Mouse (Mus musculus): ENCODE measurements around the gene Gm7102.
"Not testable (repeated sequence)": the region's sequence is repeated elsewhere in the genome, so short reads cannot be mapped to it uniquely, and the experiment has no call there.

Gene Gm7102

DNA sequence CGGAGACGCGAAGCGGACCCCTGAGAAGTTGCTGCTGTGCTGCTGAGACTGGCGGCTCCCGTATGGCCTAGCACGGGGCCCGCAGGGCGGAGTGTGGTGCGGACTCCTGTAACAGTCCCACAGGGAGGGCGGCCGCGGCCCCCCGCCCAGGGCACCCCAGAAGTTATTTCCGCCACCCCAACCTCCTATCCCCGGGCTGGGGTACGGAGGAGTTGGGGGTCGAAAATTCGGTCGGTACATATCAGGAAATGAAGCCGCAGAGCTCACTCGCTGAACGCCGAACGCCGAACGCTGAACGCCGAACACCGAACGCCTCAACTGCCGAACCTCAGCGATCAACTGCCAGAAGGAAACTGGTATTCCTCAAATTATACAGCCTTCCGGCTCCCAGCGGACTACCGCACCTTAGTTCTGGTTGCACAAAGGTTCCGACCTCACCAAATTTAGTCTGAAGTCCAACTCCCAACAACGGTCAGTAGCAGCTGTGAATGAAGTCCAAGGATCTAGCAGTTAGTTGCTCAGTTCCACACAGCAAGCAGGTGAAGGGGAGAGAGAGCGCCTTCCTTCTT, at the start of gene Gm7102:
TSS of gene Gm7102 (minus strand) at position 554 of the 569 bp plus-strand sequence.
- no peak for DNase-seq (ENCODE audit: low read depth)

DNA sequence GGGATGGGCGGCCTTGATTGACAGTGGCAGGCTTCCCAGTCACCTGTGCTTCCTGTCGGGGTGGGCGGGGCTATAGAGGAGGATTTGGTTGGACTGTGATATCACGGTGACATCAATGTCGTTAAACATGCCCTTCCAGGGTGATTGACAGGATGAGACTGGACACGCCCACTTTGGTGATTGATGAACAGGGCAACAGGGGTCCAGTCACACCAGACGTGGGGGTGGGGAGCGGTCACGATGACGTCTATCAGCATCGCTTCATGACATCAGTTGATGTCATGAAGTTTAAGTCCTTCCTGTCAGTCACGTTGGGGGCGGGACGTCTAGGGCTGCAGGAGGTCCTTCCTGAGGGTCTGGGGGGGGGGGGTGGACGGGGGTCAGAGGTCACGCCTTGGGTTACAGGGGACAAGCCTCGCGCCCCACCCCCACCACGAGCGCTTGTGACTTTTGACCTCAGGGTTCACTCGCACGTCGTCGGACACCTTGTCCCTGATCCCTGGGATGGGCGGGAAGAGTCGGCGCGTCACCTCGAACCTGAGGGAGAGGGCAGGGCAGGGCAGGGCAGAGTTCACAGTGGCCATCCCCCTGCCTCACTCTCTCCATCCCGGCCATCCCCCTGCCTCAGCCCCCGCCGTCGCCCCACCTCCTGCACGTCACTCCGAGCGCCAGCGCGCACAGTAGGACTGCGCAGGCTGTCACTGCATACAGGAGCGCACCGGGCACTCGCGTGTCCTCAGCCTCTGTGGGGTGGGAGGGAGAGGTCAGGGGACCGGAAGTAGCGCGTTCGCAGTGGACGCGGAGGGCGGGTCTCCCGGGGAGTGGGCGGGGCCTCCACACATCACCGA, 48.8 kb upstream of the Gm7102 start:
- DNase-seq (ENCODE audit: low read depth) = no peak

DNA sequence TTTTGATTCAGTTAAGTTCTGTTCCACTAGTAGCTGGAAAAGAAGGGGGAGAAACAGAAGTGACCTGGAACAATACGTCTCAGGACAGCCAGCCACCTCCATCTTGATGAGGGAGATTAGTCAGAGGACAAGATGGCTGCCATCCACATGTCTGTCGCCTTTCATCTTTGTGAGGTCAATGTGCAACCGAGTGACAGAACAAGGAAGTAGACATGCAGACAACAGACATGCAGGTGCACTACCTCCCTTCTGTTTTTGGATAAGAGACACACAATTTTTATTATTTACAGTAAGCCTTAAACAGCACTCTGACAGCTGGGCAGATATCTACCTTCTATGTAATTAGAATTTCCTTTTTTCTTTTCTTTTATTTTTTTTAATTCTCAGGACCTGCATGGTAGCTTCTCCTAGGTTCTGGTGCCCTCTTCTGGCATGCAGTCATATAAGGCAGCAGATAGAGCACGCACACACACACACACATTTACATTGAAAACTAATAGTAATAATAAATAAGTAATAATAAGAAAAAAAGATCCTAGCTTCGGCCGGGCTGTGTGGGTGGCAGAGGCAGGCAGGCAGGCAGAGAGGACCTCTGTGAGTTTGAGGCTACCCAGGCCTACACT, 47.7 kb upstream of the Gm7102 start:
- DNase-seq (ENCODE audit: low read depth) = no peak

DNA sequence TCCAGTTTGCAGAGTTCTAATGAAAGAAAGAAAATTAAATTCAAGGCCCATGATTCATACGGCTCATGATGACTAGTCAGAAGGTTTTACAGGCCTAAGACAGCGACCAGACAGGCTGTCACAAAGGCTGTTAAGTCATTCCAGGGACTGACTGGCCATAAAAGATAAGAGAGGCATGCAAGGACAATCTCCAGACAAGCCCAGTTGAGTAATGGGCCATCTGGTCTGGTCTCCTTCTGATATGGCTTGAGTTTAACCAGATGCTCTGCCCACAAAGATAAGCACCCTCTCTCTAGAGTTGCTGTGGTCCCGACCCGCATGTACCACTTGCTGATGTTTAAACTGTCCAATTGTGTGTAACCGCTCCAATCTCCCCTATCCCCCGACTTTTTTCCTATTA, 31.4 kb upstream of the Gm7102 start:
- DNase-seq (ENCODE audit: low read depth) = not testable (repeated sequence)

DNA sequence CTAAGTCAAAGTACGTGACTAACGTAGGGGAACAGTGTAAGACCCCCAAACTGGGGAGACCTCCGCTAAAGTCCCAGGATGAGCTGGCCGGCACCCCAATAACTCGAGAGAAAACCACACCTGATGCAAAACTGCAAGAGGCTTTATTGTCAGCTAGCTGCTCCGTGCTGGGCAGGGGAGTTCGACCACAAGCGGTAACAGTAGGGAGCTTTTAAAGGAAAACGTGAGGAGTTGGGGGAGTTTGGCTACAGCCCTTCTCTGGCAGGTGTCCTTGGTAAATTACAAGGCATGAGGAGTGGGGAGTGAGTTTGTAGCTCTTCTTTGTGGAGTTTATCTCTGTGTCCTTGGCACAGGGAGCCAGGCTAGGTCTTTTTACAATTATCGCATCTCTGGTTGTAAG, 23.7 kb upstream of the Gm7102 start:
- DNase-seq (ENCODE audit: low read depth) = no peak

DNA sequence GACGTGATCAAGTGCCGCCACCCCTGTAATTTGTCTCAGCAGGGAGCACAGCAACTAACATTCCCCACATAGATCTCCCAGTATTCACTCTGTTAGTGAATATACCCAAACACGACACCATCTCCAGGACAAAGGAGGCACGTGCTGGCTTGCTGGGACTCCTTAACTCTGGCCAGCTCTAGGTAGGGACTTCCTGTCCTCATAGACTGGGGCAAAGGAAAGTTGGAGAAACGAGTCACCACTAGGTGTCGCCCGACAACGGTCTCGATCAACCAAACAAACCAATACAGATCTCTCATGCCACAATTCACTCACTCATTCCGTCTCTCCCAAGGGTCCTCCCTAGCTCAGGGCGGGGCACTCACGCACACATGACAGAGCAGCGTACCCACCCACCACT, 23.2 kb upstream of the Gm7102 start:
- DNase-seq (ENCODE audit: low read depth) = peak; percentile 63

DNA sequence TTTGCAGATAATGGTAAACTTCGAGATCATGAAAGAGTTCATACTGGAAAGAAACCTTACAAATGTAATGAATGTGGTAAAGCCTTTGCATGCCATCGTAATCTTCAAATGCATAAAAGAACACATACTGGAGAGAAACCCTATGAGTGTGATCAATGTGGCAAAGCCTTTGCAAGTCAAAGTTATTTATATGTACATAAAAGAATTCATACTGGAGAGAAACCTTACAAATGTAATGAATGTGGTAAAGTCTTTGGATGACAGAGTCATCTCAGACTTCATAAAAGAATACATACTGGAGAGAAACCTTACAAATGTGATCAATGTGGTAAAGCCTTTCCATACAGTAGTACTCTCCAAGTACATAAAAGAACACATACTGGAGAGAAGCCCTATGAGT, 7.5 kb upstream of the Gm7102 start, which contains the start of gene Gm6020:
TSS of gene Gm6020 (plus strand) at position 301 of the 400 bp plus-strand sequence.
- not testable (repeated sequence) for DNase-seq (ENCODE audit: low read depth)

DNA sequence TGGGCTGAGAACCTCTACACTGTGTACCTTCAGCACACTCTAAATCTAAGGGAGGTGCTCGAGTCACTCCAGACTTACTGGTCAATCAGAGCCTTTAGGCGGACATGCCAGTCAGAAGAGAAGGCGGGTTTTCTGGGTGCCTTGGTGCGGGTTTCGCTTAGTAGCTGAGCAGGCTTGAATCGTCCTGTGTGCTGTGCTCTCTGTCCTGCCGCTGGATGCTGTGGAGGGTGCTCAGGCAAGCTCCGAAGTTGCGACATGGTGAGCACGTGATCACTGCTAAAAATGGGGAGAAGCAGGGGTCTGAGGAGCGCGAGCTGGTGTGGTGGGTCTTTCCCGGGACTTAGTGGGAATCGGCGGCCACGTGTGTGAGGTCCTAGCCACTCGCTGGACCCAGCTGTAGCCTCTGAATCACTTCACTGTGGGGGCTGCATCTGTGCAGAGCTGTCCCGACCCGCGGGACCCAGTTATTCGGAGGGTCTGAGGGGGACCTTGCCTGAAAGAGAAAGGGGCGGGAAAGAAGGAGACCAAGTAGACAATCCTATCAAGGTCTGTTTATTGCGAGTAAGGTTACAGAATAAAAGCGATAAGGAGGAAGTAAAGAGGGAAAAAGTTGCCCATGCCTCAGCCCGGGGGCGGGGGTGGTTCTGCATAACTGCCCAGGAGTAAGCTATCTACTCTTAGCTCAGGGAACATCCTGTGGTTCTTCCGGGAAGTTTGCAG, 24.2 kb downstream of the Gm7102 start:
- no peak for DNase-seq (ENCODE audit: low read depth)

DNA sequence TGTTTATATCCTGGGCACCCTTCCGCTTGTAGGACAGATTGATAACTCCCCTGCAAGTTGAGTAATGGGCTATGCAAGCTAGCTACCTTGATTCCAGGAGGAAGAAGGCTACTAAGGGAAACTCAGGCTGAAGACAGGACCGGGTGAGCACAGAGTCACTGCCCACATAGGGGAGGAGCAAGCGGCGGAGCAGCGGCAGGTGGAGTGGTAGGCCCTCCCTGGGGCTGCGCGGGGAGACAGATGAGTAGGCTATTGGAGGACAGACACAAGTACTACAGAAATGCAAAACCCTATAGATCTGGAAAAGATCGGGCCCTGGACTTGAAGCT, 24.8 kb downstream of the Gm7102 start:
- DNase-seq (ENCODE audit: low read depth) = no peak

DNA sequence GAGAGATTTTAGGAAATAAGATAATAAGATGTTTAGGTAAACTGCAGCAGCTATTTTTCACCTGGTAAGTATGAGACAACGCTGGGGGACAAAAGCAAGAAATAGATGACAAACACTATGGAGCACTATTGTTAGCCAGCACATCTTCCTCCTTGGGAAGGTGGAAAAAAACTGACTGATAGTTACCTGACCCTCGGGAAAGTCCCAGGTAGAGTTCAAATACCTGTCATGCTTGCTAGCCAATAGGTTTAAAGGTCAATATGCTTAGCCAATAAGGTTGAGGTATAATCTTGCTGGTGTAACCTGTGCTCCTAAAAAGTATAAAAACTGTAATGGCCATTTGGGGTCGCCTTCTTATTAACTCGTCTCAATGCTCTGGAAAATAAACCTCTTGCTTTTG, 34.8 kb downstream of the Gm7102 start:
- no peak for DNase-seq (ENCODE audit: low read depth)

DNA sequence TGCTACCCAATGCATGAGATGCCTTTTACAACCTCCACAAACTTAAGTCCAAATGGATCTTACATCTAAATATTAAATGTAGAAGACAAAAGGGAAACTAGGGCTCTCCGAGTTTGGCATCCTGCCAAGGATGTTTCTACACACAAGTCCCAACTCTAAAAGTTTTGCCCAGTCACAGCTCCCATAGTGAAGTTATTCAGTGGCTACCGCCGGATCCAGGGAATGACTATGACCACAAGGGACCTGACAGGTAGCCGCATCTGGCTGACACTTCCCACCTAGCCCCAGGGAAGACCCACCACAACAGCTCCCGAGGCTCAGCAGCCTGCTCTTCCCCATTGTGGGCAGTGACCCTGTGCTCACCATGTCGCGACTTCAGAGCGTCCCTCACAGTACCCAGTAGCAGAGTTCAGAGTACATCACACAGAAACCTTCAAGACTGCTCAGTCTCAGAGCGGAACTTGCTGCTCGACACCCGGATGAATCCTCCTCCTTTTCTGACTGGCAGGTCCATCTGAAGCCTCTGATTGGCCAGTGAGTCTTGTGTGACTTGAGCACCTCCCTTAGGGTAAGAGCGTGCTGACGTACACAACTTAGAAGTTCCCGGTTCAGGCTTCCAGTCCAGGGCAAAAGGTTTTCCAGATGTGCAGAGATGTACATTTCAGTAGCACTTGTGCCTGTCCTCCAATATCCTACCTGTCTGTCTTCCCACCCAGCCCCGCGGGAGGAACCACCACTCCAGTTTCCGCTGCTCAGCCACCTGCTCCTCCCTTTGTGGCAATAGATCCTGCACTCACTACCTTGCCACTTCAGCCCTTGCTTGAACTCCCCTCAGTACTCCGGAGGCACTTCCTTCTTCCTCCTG, 35.5 kb downstream of the Gm7102 start, which contains the start of gene Zfp950:
TSS of gene Zfp950 (minus strand) at position 499 of the 865 bp plus-strand sequence.
- DNase-seq (ENCODE audit: low read depth) = peak; percentile 89

DNA sequence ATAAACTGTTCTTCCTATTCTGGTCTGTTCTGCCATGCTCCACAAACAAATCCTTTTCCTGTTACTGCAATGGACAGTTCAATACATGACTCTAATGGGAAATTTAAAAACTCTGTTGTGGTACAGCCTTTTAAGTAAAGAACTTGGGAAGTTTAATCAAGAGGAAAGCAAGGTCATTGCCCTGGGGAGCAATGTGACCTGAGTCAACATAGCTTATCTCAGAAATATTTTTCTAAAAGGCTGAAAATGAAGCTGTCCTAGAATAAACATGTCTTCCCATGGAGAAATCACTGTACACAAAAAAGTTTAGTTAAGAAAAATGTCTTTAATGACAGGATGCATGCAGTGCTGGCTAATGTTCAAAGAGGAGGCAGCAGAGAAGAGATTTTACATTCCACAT, 37.5 kb downstream of the Gm7102 start:
- no peak for DNase-seq (ENCODE audit: low read depth)

DNA sequence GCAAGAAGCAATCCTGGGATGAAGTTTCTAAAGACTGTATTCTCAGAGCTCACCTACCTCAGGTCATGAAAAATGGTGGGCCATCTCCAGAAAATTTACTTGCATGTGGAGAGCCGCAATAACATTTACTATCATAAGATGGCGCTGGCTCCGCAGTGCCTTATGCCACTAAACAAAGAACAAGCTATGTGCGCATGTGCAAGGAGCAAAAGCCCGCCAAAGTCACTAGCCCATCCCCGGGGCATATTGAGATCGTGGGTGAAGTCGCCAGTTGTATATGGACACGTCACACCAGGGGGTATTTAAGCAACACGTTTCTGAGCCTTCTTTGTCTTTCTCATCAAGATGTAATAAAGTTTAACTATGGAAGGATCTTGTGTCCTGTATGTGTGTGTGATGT, 45.0 kb downstream of the Gm7102 start:
- DNase-seq (ENCODE audit: low read depth) = no peak

Measured in fibroblast of lung, adult 2 months (primary cell).